Mouse (Mus musculus) thymus, postnatal 14 days (tissue): ENCODE results near the gene Wdr27.
"Not testable (repeated sequence)": the region's sequence is repeated elsewhere in the genome, so short reads cannot be mapped to it uniquely, and the experiment has no call there.

Experiments
- DNase-seq: peaks from one replicate; pipeline ENCODE4 v3.0.0; 2021

Wdr27 gene

DNA sequence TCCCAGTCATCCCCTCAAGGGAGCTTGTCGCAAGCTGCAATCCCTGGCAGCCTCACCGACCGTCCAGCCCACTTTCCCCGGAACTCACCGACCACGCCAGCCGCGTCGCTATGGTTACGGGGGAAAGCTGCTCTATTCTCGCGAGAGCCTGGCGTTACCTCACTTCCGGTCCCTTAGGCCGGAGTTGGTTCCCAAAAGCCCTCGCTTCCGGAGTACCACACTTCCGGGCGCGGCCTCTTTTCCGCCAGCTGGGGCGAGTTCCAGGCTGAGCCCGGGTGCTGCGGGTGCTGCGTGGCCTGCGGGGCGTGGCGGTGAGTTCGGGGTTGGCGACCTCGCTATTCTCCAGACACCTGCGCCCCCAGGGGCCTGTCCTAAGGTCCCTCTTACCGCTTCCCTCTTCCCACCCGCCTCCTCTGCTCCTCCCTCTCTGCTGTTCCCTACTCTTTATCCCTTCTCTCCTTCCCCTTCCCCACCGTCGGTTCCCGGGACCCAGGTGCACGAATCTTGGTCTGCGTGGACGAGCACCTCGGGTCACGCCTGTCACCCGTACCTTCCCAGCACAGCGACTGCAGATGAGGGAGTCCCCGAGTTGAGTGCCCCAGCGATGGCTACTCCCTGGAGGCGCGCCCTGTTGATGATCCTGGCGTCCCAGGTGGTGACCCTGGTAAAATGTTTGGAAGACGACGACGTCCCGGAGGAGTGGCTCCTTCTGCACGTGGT lies at the start of gene Wdr27, which contains the start of gene 1600012H06Rik:
Gene Wdr27, minus strand, starts transcription at position 150 of the 720 bp plus-strand sequence.
Gene 1600012H06Rik, plus strand, starts transcription at position 176 of the 720 bp plus-strand sequence.
- peak; percentile 98 for DNase-seq

DNA sequence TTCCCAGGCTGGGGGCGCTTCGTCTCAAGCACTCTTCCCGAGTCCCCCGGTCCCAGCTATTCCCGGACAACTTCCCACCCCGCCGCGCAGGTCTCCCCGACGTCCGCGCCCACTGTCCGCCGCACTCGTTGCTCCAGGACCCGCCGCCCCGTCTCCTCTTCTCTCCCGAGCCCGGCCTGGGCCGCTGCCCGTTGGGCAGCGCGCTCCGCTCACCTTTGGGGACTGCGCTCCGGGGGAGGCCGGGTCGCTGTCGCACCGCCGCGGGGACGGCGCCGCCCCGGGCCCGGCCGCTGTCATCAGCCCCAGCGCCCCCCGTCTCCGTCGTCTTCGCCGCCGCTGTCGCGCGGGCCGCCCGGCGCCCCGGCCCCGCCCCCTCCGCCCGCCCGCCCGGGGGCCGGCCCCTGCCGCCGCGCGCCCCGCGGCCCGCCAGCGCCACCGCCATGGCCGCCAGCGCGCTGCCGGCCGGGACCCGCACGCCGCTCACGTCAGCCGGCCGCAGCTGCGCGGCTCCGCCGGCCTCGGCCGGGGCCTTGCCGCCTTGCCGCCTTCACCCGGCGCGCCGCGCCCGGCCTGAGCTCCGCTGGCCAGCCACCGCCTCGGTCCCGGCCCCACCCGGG lies 49.7 kb upstream of the Wdr27 start:
- DNase-seq, result not testable (repeated sequence)

DNA sequence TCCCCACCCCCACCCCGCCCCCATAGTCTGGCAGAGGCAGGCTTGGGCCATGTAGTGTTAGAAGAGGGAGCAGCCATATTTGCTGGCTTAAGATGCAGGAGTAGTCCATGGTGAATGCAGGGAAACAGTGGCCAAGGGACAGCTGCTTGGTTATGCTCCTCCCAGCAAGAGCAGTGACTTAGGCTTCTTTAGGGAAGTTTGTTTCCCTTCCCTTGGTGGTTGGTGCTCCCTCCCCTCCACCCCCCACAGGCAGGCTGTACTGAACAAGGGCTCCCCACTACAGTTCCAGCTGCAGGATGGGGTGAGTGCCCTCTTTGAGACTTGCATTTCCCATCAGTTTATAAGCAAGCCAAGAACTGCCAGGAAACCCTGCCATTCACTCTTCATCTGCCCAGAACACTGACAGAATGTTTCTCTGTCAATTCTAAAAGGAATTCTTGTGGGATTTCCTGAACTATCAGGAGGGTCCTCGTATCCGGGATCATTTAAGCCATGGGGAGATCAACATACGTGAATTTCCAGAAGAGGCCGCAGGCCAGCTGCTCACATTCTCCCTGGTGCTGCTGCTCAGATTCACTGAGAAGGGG lies 47.3 kb upstream of the Wdr27 start:
- DNase-seq, result not testable (repeated sequence)

DNA sequence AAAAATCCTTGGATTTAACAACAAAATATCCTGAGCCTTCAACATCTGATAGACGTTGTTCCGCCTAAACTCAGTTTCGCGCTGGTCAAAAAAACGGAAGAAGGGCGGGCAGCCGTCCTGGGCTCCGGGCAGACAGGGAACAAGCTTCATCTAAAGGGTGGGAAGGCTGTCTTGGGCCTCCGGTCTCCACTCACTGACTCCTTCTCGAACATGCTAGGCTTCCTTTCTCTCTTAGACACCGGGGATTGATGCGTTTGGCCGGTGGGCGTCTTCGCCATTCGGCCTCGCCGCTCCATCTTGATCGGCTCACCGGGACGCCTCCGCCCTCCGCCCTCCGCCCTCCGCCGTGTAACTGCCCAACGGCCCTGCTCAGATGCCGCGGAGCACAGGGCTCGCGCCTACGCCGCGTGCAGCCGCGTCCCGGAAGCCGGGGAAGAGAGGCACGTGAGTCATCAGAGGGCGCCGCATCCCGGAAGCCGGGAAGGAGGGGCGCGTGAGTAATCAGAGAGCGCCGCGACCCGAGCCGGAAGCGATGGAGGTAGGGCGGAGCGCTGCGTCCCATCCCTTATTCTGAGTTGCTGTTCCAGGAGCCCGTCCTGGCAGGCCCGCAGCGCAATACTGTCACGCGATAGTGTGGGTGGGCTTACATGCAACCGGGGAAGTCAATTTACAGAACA lies 35.5 kb upstream of the Wdr27 start, which contains the start of the genes 9030025P20Rik and Gm3417:
Gene 9030025P20Rik, plus strand, starts transcription at position 107 of the 677 bp plus-strand sequence.
Gene Gm3417, minus strand, starts transcription at position 429 of the 677 bp plus-strand sequence.
- DNase-seq, result not testable (repeated sequence)

DNA sequence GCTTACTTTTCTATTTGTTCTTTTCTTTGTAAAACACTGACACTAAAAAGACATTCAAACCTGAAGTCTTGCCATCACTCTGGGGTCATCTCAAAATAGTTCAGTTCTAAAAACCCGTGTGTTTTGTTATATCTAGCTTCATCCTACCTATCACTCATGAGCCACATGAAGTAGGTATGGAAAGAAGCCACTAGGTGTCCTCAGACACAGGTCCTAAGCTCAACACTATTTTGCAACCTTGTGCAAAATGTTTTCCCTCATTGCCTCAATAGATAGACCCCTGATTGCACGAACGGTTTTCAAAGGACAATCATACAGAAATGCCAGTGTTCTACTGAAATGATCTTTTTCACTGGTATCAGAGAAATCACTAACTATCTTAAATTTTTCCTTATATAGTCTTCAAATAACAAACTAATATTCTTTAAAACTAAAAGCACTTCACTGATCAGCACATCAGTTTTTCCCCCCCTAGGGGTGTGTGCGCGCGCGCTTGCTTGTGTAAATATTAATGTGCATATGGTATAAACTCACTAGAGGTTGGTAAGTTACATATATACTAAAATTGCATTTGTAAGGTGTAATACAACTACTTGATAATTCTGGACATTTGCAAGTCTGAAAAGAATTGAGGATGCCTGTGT lies 34.9 kb upstream of the Wdr27 start:
- not testable (repeated sequence) for DNase-seq

DNA sequence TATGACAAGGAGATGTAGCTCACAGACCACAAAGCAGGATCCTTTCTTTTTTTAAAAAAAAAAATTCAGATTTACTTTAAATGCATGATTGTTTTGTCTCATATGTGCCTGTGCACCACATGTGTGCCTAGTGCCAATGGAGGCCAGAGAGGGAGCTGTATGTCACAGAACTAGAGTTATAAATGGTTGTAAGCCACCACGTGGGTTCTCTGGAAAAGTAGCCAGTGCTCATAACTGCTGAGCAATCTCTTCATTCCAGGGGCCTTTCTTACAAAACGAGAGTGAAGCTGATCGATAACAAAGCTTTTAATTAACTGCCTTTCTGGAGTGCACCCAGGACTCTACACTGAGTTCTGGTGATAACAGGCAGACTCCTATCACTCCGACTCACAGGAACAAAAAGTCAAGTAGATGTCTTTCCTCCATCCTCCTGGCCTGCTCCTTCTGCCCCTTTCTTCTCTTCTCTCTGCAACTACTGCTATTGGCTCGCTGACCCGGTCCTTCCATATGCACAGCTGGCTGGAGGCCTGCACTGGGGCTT lies 25.5 kb upstream of the Wdr27 start:
- not testable (repeated sequence) for DNase-seq

DNA sequence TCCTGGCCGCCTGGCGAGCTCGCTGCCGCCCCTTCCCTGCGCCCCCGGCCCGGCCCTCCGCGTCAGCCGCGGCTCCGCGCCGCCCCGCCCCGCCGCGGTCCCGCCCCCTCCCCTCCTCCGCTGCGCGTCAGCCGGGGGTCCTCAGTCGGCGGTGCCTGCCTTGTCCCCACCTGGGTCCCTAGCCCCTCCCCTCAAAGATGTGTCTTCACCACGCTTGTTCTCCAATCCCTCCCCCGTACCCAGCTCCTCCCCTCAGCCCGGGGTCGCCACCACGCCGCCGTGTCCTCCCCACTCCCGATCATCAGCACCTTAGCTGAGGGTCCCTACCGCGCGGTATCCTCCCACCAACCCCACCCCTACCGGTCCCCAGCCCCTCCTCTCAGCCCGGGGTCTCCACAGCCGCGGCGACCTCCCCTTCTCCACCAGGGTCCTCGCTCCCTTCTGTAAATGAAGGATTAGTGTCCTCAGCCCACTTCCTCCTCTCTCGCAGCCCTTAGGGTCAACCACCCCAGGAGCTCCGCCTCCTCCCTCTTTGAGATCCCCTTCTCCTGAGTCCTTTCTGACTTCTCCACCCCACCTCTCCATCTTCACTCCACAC lies 18.7 kb upstream of the Wdr27 start:
- not testable (repeated sequence) for DNase-seq

DNA sequence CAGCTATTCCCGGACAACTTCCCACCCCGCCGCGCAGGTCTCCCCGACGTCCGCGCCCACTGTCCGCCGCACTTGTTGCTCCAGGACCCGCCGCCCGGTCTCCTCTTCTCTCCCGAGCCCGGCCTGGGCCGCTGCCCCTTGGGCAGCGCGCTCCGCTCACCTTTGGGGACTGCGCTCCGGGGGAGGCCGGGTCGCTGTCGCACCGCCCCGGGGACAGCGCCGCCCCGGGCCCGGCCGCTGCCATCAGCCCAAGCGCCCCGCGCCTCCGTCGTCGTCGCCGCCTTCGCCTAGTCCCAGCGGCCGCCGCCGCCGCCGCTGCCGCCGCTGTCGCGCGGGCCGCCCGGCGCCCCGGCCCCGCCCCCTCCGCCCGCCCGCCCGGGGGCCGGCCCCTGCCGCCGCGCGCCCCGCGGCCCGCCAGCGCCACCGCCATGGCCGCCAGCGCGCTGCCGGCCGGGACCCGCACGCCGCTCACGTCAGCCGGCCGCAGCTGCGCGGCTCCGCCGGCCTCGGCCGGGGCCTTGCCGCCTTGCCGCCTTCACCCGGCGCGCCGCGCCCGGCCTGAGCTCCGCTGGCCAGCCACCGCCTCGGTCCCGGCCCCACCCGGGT lies 18.1 kb upstream of the Wdr27 start, which contains the start of gene Phf10:
Gene Phf10, minus strand, starts transcription at position 323 of the 606 bp plus-strand sequence.
- peak; percentile 56 for DNase-seq

DNA sequence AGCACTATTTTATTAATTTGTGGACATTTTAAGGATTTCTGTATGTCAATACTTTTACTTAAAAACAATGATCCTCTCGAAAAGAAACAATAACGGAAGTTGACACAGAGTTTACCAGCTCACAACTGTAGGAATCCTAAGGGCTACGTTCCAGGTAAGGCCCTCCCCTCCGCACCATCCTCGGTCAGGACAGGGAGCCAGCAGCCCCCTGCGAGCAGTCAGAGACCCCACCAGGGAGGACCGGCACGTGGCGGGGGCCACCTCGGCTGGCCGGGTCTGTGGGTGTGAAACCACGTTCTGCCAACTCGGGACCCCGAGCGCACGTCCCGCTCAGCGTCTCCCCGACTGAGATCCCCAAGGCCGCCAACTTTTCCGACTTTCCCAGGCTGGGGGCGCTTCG lies 17.6 kb upstream of the Wdr27 start:
- DNase-seq, result peak; percentile 59

DNA sequence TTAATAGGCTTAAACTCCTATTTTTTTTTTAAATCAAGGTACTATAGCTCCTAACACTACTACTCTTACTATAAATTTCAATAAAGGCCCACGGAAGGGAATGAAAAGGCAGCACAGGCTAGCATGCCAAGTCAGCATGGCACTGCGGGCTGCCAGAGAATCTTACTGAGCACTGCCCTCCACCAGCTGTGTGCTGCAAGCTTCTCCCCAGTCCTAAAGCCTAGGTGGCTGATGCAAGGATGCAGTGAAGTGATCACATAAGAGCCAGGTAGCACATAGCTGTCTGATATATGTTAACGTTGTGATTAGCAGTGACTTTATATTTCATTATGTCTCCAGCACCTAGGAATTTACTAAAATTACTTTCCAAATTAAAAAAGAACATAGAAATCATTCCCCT lies 17.0 kb upstream of the Wdr27 start:
- peak; percentile 30 for DNase-seq

DNA sequence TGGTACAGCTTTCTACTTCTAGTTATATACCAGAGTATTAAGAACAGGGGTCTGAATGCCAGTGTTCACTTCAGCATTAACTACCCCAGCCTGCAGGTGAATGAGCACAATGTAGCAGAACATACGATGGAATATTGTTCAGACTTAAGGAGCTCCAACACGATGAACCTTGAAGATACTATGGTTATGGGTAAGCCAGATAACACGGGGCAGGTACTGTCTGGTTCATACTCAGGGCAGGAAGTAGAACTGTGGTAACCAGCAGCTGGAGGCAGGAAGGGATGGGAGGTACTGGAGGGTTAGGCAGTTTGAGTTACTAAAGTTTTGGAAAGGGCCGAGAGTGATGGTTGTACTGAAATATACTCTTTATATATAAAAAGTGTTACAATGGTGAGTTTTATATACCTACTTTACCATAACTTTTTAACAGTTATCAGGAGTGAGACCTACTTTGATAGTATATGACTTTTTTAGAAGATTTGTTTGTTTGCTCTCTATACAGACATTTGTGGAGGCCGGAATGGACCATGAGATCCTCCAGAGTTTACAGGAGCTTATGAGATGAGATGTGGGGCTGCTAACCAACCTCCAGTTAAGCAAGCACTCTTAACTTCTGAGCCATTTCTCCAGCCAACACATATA lies 15.8 kb upstream of the Wdr27 start:
- peak; percentile 42 for DNase-seq

DNA sequence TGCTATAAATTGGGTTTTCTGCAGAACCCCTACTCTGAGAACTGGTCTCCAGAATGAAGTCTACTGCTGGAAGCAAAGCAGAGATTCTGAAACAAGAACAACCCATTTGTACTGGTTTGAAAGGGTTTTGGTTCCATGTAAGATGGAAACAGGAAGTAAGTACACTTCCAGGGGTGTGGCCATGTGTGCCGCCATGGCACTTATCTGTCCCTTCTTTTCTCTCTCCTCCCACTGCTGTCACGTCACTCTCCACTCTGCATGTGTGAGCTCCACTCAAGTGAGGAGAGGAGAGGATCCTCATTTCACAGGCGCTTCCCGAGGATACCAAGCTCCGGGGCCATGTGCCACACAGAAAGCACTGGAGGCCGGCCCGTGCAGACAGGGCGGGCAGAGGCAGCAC lies 10.5 kb upstream of the Wdr27 start:
- DNase-seq, result no peak

DNA sequence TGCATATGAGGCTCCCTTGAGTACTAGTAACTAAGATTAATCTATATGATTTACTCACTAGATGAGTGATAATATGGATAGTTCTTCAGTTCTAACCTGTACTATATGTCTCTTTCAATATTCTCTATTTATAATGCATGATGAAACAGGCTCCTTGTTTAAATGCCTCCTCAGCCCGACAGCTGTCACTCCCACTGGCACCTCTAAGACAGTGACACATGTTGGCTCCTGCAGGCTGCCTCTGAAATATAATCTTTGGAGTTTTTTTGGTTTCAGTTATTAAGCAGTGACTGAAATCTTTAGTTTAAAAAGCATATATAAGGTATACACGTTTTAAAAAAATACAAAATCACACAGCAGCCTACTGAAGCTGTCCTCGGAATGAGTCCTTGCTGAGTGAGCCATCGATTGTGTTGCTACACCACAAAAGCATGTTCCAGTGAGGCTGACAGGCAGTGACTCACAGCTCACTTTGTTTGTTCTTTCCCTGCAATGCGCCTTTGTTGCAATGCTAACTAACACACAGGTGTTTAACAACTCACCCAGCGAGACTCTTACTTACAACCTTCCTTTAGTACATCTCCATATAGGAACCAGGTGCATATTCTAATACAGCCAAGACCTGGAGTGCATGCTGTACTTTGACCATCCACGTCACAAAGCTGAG lies 6.3 kb upstream of the Wdr27 start:
- no peak for DNase-seq

DNA sequence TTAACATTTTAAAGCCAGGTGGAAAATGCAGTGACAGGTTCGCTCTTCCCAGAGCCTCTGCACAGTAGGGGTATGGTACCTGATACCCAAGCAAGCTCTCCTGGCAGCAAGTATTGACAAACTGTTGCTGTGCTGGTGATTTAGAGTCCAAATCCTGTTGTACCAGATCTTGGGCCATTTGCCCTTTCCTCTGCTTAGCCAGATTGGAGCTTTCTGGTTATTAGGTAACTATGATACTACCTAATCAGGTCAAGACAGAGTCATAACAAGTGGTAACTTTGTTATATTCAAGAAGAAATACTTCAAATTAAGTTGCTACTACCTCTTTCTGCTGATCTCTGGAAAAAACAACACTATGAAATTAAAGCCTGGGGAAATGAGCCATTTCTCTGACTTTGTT lies 1.6 kb upstream of the Wdr27 start:
- DNase-seq, result no peak

DNA sequence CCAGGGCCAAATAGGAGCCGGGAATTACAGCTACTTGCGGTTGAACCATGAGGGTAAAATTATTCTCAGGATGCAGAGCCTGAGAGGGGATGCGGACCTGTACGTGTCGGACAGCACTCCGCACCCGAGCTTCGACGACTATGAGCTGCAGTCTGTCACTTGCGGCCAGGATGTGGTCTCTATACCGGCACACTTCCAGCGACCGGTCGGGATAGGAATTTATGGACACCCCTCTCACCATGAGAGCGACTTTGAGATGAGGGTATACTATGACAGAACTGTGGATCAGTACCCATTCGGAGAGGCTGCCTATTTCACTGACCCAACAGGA lies 736 bp upstream of the Wdr27 start:
- no peak for DNase-seq

DNA sequence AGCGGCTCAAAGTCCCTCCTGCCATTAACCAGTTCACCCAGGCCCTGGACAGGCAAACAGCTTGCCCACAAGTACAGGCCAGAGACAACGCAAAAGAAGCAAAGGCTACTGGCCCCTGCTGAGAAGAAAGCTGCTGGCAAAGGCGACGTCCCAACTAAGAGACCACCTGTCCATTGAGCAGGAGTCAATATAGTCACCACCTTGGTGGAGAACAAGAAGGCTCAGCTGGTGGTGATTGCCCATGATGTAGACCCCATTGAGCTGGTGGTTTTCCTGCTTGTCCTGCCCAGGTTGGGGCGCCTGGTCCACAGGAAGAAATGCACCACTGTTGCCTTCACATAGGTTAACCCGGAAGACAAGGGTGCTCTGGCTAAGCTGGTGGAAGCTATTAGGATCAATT lies 777 bp downstream of the Wdr27 start:
- not testable (repeated sequence) for DNase-seq

DNA sequence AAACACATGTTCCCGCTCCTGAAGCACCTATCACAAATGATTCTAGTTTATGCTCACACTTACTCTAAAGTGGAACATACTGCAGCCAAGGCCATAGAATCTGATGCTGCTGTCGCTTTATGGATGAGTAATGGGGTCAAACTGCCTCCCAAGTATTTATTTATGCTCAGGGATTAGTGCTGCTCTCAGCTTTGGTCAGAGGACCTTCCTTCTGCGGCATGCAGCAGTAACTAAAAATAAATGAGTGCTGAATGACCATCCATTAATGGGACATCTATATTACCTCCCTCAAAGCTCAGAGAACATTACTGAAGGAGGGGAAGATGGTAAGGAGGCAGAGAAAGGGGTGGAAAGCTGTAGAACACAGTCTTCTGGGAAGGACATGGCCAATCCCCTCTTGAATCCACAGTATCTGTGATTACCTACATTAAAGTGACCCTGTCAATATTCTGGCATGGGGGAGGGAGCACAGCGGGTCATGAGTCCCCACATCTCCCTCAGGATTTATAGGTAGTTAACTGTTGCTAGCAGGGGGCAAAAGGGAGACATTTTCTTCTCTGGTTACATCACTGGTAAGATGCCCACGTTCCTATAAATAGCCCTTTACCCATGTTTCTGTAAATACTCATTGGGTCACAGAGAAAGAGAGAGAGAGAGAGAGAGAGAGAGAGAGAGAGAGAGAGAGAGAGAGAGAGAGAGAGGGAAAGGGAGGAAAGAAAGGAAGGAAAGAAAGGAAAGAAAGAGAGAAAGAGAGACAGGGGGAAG lies 6.9 kb downstream of the Wdr27 start:
- no peak for DNase-seq

DNA sequence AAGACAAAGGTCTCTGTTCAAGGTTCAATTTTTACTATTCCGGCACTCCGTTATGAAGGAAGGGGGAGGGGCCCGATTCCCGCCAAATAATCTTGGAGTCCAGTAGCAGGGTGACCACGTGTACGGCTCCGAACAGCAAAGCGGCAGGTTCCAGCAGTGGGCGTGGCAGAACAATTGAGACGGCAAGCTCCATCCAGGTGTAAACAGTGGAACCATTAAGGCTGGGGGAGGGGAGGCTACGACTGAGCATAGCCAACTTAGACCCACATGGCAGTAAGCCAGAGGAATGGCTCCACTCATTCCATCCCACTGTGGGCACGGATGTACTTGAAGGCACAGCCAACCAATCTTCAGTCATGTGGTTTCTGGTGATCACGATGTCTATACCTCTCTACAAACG lies 7.7 kb downstream of the Wdr27 start:
- DNase-seq, result not testable (repeated sequence)

DNA sequence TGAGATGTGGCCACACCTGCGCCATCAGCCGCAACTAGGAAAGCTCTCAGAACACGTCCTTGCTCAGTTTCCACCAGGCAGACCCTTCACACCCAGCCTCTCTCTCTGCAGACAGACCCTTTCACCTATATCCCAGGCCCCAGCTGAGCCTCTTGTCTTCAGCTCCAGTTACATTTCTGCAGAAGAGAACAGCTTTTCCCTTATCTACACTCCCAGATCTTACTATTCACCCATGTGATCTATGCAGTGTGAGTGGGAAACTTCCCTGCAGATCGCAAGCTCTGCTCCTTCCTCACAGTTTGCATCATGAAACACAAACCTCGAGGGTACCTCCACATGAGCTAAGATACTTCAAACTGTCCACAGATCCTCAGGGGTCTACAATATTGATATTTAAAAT lies 11.5 kb downstream of the Wdr27 start:
- DNase-seq, result no peak

DNA sequence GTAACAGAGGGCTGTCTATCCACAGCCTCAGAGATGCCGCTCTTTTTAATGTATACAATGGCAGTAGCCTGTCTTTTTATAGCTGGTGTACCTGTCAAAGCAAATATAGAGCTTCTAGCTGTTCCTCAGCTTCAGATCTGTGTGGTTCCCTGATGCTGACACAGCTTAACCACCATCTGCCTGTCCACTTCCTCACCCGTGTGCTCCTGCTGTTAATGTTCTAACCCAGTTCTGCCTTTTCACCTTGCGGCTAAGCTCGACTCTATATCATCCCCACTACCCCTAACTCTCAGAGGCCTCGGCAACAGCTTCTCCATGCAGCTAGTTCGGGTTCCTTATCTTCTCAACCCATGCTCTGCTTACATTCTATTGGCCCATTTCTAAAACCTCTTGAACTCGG lies 12.3 kb downstream of the Wdr27 start:
- DNase-seq, result no peak
